Mouse (Mus musculus) hindbrain, embryonic 15.5 days (tissue): ENCODE measurements around the gene Ldlr. TPM values are rescaled to one million over a fixed set of nuclear protein-coding genes. Genes with fewer than 3 reads are reported as not detected.
"Not testable (repeated sequence)": the region's sequence is repeated elsewhere in the genome, so short reads cannot be mapped to it uniquely, and the experiment has no call there.

Experiments
- ATAC-seq: fragments of 200-750 bp; cut with Nextera tagmentation; 2 replicates; pipeline ENCODE4 v1.8.0; 2017; ENCODE audit warnings: low read depth, moderate number of reproducible peaks, moderate TSS enrichment; ENCODE audit not compliant: low FRiP score
- H3K27ac ChIP-seq: fragments of 300-500 bp; sonication (generic); replicated peaks from 2 replicates; pipeline ENCODE4 v1.5.1; 2015; ENCODE audit warnings: mild to moderate bottlenecking, inconsistent platforms
- H3K27me3 ChIP-seq: fragments of 300-500 bp; sonication (generic); 2 replicates; pipeline ENCODE4 v1.6.1; 2015; ENCODE audit warnings: control low read depth, inconsistent platforms
- H3K36me3 ChIP-seq: fragments of 300-500 bp; sonication (generic); 2 replicates; pipeline ENCODE4 v1.6.1; 2015; ENCODE audit warnings: control low read depth, inconsistent platforms
- H3K4me1 ChIP-seq: fragments of 300-500 bp; sonication (generic); replicated peaks from 2 replicates; pipeline ENCODE4 v1.6.1; 2015; ENCODE audit warnings: control low read depth, inconsistent platforms
- H3K4me2 ChIP-seq: fragments of 300-500 bp; sonication (generic); 2 replicates; pipeline ENCODE4 v1.6.1; 2015; ENCODE audit warnings: moderate library complexity, mild to moderate bottlenecking, inconsistent platforms
- H3K4me3 ChIP-seq: fragments of 300-500 bp; sonication (generic); 2 replicates; pipeline ENCODE4 v1.5.1; 2015; ENCODE audit warnings: mild to moderate bottlenecking, inconsistent platforms
- H3K9ac ChIP-seq: fragments of 300-500 bp; sonication (generic); 2 replicates; pipeline ENCODE4 v1.6.1; 2015; ENCODE audit warnings: inconsistent platforms
- H3K9me3 ChIP-seq: fragments of 300-500 bp; sonication (generic); 2 replicates; pipeline ENCODE4 v1.6.1; 2016; ENCODE audit warnings: control low read depth, inconsistent platforms
- WGBS: fragments of 180-500 bp; shearing (Covaris S2); methylation state at CpG from one replicate; pipeline ENCODE4 v1.1.7; 2015; 5-methylcytosine and 5-hydroxymethylcytosine counted together
- polyA plus RNA-seq: library from polyadenylated mRNA; unstranded; fragments of >200 nt; fragmentation: Nextera tagmentation; extraction: Ambion mirVana; gene quantifications from 2 replicates; pipeline ENCODE4 v1.2.1, GENCODE M21; 2015

Ldlr gene
- polyA plus RNA-seq, 1 experiment from 2014 or later, result 15.6 TPM

DNA sequence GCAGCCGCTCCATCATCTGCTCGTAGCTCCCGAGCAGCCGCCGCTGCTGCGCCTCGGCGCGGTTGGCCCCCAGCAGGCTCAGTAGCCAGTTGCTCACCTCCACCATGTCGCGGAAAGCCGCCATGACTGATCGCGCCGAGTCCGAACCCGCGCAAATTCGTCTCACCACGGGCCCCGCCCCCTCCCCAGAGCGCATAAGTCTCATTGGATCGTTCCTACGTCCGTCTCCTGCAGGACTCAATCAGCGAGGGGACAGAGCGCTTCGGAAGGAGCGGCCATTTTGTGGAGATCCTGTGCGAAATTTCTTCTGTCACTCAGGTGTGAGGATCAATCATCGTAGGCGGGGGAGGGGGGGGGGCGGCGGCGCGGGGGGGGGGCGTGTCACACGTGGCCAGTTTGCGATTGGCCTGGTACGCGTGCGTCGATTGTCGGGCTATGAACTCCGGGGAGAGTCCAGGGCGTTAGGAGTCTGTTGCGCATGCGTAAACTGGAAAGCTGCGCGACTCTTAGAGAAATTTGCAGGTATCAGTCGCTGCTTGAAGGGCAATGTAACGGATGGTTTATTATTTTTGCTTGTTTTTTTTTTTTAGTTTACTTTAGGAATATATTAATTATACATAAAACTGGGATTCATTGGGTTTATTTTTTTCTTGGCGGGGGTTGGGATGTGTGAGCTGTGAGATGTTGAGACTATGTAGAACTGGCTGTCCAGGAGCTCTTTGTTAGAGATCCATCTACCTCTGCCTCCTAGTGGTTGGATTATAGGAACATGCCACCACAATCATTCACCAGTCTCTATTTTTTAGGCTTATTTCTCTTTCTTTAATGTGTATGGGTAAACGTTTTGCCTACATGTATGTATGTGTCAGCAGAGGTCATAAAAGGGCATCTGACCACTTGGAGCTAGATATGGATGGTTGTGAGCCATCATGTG lies 37.1 kb downstream of the Ldlr start, which contains the start of gene Spc24:
Gene Spc24, minus strand, starts transcription at position 149 of the 934 bp plus-strand sequence.
- 1% methylated on average over 51 of the region's 54 CpGs for WGBS
- Histone ChIP-seq H3K27me3 (no peaks in the 10 kb centered on the region), H3K27ac (peak within 1 kb of the TSS; percentile 82), H3K9me3 (no peaks in the 10 kb centered on the region), H3K36me3 (no peaks in the 10 kb centered on the region), H3K9ac (peak within 1 kb of the TSS; percentile 46), H3K4me3 (peak within 1 kb of the TSS; percentile 61), H3K4me2 (peak within 1 kb of the TSS; percentile 97), H3K4me1 (peaks cover 15% of the 10 kb centered on the region)
- ATAC-seq, result peak; percentile 97

- Histone ChIP-seq H3K9me3 (no peaks in the 10 kb centered on the region), H3K27me3 (no peaks in the 10 kb centered on the region), H3K4me2 (no peak overlapping the region), H3K4me1 (peaks cover 15% of the 10 kb centered on the region), H3K27ac (no peak overlapping the region), H3K4me3 (no peak overlapping the region), H3K9ac (no peak overlapping the region), H3K36me3 (no peaks in the 10 kb centered on the region)
- ATAC-seq, result no peak
Measured at GRCm38 (mm10) chr9:21762135-21762534, 38.9 kb downstream of the Ldlr start.

- Histone ChIP-seq H3K27ac (no peak overlapping the region), H3K9me3 (no peaks in the 10 kb centered on the region), H3K36me3 (no peaks in the 10 kb centered on the region), H3K9ac (no peak overlapping the region), H3K4me1 (peaks cover 28% of the 10 kb centered on the region), H3K4me2 (no peak overlapping the region), H3K27me3 (no peaks in the 10 kb centered on the region), H3K4me3 (no peak overlapping the region)
- WGBS, result 98% methylated on average over 6 of the region's 6 CpGs
- no peak for ATAC-seq
Measured at GRCm38 (mm10) chr9:21764084-21764999, 41.1 kb downstream of the Ldlr start.

DNA sequence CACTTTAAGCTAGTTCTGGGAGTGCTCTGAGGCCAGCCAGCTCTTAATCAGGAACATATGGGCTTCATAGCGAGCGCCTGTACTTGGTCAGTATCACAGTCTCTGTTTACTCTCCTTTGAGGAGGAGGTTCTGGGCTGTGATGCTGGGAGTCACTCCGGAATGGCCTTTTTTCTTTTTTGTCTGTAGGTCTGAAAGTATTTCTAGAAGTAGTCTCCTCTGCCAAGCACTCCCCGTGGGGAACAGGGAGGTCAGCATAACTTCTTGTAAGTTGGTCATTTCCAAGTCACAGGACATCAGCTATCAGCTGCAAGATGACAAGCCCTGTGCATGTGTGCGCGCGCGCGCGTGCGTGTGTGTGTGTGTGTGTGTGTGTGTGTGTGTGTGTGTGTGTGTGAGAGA lies 44.6 kb downstream of the Ldlr start:
- no peak for ATAC-seq
- no peak overlapping the region for H3K4me3 ChIP-seq

GRCm38 (mm10) chr9:21768511-21769411 lies 45.5 kb downstream of the Ldlr start:
- Histone ChIP-seq H3K4me1 (peaks cover 17% of the 10 kb centered on the region; the same call in 1 of the 2 replicates), H3K27me3 (no peaks in the 10 kb centered on the region), H3K36me3 (no peaks in the 10 kb centered on the region), H3K27ac (peak overlapping the region; percentile 31; the same call in 1 of the 2 replicates), H3K9me3 (no peaks in the 10 kb centered on the region), H3K9ac (peak overlapping the region; percentile 11; the same call in 1 of the 2 replicates), H3K4me3 (no peak overlapping the region), H3K4me2 (no peak overlapping the region)
- ATAC-seq, result no peak
- WGBS, result 27% methylated on average over 13 of the region's 13 CpGs

More for the DNA sequence above, 44.6 kb downstream of the Ldlr start:
- H3K27me3 ChIP-seq, result no peaks in the 10 kb centered on the region
- no peak overlapping the region for H3K9ac ChIP-seq
- no peaks in the 10 kb centered on the region for H3K9me3 ChIP-seq
- 72% methylated on average over 11 of the region's 11 CpGs for WGBS
- H3K27ac ChIP-seq, result 0 out of 2 replicates have a peak overlapping the region, but pooled peaks have one; percentile 12
- no peaks in the 10 kb centered on the region for H3K36me3 ChIP-seq
- peaks cover 17% of the 10 kb centered on the region; the same call in 1 of the 2 replicates for H3K4me1 ChIP-seq
- no peak overlapping the region for H3K4me2 ChIP-seq

DNA sequence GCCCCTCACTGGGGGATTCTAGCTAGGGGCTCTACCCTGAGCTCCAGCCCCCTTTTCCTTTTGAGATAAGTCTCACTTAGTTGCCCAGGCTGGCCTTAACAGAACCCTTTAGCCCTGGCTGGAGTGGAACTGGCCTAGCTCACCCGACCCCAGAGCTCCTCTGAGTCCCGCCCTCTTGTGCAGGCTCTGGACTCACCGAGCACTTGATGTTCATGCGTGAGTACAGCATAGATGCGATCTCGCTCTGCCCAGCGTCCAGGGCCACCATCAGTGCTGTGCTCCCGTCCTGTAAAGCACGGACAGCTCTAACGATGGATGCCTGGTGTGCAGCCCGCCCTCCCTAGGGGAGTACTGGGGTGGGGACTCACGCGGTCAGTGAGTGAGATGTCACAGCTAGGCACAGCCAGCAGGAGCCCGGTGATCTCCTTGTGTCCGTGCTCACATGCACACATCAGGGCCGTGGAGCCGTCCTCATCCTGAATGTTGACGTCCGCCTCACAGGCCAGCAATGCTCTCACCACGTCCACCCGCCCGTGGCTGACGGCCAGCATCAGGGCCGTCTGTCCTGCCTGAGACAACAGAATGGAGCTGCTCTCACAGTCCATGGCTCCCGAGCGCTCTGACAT lies 46.4 kb downstream of the Ldlr start:
- Histone ChIP-seq H3K27me3 (no peaks in the 10 kb centered on the region), H3K36me3 (no peaks in the 10 kb centered on the region), H3K27ac (no peak overlapping the region), H3K4me2 (no peak overlapping the region), H3K9me3 (no peaks in the 10 kb centered on the region), H3K9ac (no peak overlapping the region), H3K4me3 (no peak overlapping the region), H3K4me1 (peaks cover 17% of the 10 kb centered on the region; the same call in 1 of the 2 replicates)
- ATAC-seq, result no peak; the same call in 1 of the 2 replicates
- 71% methylated on average over 26 of the region's 26 CpGs for WGBS

GRCm38 (mm10) chr9:21773396-21773795 lies 50.1 kb downstream of the Ldlr start:
- WGBS, result 84% methylated on average over 5 of the region's 5 CpGs
- H3K27me3 ChIP-seq, H3K9me3 ChIP-seq, H3K4me3 ChIP-seq, H3K4me1 ChIP-seq, H3K27ac ChIP-seq, ATAC-seq, H3K9ac ChIP-seq, H3K4me2 ChIP-seq, H3K36me3 ChIP-seq: not testable (repeated sequence)

DNA sequence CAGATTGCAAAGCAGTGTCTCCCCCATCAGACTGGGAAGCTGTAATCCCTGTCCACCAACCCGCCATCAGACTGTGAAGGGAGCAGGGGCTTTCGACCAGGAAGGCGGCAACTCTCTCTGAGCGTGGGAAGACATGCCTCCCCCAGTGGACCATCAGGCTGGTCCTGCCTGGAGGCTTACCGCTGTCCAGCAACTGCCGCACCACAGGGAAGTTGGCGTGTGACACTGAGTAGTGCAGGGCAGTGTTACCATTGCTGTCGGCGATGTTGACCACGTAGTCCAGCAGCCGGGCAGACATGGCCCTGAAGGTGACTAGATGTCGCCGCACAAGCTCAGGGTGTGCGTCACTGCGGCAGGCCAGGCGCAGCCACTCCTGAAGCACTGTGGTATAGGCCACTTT lies 51.1 kb downstream of the Ldlr start:
- Histone ChIP-seq H3K27ac (no peak overlapping the region), H3K4me2 (no peak overlapping the region), H3K9ac (no peak overlapping the region), H3K36me3 (0 out of 2 replicates have a peak, but pooled peaks cover 4% of the 10 kb centered on the region), H3K4me3 (no peak overlapping the region), H3K4me1 (no peaks in the 10 kb centered on the region), H3K27me3 (no peaks in the 10 kb centered on the region), H3K9me3 (no peaks in the 10 kb centered on the region)
- WGBS, result 89% methylated on average over 16 of the region's 16 CpGs
- ATAC-seq, result no peak

- Histone ChIP-seq H3K4me2 (no peak overlapping the region), H3K9ac (no peak overlapping the region)
- WGBS, result 95% methylated on average over 3 of the region's 3 CpGs
Measured at GRCm38 (mm10) chr9:21777726-21778125, 54.4 kb downstream of the Ldlr start.

DNA sequence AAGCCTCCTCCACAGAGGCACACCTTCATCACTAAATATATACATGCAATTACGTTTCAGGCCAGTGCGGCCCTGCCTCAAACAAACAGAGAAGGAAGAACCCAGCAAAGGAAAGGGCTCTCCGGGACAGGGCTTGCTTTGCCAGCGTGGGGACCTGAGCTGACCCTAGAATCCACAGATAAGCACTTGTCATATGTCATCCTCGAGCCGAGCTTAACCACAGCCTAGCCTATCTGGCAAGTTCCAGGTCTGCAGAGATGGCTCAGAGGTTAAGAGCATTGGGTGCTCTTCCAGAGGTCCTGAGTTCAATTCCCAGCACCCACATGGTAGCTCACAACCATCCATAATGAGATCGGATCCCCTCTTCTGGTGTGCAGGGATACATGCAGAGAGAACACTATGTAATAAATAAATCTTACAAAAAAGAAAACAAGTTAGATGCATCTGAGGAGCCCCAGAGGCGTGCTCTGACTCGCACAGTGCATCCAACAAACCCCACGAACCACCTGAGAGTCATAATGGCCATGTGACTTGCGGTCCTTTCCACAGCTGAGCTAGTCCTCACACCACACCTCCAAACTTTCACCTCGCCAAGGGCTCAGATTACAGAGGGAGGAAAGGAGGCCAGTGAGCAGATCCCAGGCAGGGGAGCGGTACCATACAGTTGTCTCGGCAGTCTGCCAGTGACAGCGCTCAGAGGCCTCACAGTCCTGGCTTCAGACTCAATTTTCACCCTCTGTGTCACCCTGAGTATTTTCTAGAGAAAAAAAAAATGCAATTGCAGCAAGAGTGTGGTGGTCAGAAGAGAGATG lies 58.6 kb downstream of the Ldlr start:
- Histone ChIP-seq H3K4me2 (no peak overlapping the region), H3K36me3 (0 out of 2 replicates have a peak, but pooled peaks cover 4% of the 10 kb centered on the region), H3K27ac (no peak overlapping the region), H3K9ac (no peak overlapping the region), H3K4me1 (no peaks in the 10 kb centered on the region), H3K27me3 (no peaks in the 10 kb centered on the region), H3K9me3 (no peaks in the 10 kb centered on the region), H3K4me3 (no peak overlapping the region)
- no peak for ATAC-seq
- WGBS, result 83% methylated on average over 15 of the region's 15 CpGs

More at GRCm38 (mm10) chr9:21777726-21778125, 54.4 kb downstream of the Ldlr start:
- H3K4me1 ChIP-seq, result no peaks in the 10 kb centered on the region
- H3K36me3 ChIP-seq, result 0 out of 2 replicates have a peak, but pooled peaks cover 4% of the 10 kb centered on the region
- H3K27ac ChIP-seq, result no peak overlapping the region
- H3K27me3 ChIP-seq, result no peaks in the 10 kb centered on the region
- no peaks in the 10 kb centered on the region for H3K9me3 ChIP-seq
- no peak overlapping the region for H3K4me3 ChIP-seq
- no peak for ATAC-seq
